Mouse (Mus musculus): Measurements from ENCODE around the gene Ppp1r37.
"Not testable (repeated sequence)": the region's sequence is repeated elsewhere in the genome, so short reads cannot be mapped to it uniquely, and the experiment has no call there.

The Ppp1r37 gene

GRCm38 (mm10) chr7:19532240-19532639, 30.6 kb downstream of the Ppp1r37 start:
- no peak for DNase-seq

DNA sequence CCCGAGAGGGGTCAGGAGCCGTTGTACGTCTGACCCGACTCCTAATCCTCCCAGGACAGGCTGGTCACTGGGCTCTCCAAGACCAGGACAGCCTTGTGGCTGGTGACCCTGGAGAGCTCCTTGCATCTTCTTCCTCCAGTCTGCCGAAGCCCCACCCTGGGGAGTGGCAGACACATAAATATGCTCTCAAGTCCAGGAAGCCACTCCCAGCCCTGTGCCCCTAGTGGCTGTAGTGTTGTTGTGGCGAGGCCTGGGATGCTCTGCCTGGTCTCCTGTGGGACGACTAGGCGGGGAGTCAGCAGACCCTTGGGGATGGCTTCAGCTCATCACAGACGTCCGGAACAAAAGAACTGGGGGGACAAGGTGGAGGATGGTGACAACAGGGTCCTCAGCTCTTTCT, 31.8 kb downstream of the Ppp1r37 start:
- DNase-seq = no peak

DNA sequence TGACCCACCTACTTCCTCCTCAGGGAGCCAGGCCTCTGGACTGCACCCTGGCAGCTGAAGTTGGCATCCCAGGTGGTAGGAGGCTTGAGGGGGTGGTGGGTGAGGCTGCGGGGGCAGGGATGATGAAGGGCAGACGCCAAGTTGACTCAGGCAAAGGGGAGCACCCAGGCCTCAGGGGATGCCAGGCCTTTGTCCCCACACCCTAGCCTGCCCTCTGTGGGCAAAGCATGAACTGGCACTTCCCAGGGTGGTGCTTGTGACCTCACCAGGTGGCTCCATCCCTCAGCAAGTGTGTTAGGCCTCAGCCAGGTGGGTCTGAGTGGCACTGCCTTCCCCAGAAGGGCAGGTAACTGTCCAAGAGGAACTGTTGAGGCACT, 37.8 kb downstream of the Ppp1r37 start:
- no peak for DNase-seq

DNA sequence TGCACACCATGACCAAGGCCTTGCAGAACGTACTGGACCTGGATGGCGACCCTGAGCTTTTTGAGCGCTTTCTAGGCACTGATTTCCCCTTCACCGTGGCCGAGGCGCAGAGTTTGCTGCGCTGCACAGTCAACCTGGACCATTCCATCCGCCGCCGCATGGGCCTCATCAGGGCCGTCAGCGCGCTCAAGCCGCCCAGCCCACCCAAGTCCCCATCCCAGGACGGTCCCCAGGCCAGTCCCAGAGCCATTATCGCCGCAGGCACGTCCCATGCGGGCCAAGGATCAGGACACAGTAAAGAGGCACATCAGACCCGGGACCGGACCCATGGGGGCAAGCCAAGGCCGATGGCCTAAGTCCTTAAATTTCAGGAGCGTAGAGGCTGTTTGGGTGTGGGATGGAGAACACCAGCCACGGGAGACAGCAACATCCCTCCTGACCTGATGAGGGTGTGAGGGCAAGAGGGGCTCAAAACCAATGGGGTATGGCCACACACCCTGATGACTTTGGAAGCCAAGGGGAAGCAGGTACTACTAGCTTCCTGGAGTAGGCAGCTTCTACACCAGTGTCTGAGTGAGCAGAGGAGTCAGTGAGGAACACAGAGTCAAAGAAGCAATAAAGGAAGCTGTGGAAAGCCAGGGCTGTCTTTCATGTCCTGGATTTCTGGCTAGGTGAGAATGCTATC, 38.3 kb downstream of the Ppp1r37 start:
- DNase-seq = no peak

DNA sequence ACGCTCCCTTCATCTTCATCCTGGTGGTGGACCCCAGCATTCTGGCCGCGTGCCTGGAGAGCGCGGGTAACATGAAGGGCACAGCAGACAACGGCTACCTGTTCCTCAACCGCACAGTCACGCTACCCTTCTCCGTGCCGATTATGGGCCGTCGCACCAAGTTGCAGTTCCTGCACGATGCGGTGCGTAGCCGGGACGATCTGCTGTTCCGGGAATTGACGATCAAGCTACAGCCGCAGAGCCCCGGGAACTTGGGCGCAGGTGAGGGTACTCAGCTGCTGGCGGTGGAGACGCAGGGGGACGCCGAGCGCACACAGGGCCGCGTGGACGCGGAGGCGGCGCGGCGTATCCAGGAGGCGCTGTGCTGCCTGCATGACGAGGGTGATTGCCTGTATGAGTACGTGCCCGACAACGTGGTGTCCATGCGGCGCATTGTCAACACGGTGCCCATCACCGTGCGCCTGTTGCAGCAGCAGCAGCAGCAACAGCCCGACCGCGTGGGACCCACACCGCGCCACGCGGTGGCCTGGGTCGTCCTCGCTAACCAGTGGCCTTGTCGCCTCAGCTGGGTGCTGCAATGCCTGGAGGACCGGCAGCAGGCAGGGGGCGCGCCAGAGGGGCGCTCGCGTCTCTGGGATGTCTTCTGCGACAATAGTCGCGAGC, 39.0 kb downstream of the Ppp1r37 start:
- DNase-seq = peak; percentile 59

GRCm38 (mm10) chr7:19523017-19523756, 39.7 kb downstream of the Ppp1r37 start:
- DNase-seq = no peak

- DNase-seq = no peak
These were observed 42.8 kb downstream of the Ppp1r37 start for GRCm38 (mm10) chr7:19520032-19520431.

DNA sequence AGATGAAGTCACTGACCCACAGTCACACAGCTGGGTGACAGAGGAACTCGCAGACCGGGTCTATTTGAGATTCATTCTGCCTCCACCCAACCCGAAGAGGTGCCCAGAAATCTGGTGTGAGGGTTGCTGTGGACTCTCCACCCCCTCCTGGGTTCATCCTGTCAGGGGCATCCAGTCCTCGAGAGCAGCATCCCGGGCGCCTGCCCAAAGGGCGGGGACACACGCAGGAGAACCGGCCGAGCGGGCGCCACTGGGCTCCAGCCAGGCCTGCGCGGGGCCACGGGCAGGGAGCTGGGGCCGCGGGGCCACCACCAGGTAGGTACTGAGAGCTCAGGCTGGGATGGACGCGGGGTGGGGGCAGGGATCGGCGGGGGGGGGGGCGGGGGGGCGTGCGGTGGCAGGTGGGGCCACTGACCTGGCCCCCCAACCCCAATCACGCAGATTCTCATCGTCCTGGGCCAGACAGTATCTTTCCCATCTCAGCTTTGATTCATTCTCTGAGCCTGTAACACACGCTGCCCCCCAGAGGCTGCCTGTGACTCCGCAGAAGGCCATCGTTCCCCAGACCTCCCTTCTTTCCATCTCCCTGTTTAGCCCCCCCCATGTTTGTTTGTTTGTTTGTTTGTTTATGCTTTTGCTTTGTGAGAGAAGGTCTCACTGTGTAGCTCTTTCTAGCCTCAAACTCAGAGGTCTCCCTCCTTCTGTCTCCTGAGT, 45.1 kb downstream of the Ppp1r37 start, which contains the start of gene Nkpd1:
Gene Nkpd1 (plus strand): TSS at position 187 of the 714 bp plus-strand sequence.
- no peak for DNase-seq

- DNase-seq = no peak
These were observed 50.5 kb downstream of the Ppp1r37 start for GRCm38 (mm10) chr7:19512353-19512752.

DNA sequence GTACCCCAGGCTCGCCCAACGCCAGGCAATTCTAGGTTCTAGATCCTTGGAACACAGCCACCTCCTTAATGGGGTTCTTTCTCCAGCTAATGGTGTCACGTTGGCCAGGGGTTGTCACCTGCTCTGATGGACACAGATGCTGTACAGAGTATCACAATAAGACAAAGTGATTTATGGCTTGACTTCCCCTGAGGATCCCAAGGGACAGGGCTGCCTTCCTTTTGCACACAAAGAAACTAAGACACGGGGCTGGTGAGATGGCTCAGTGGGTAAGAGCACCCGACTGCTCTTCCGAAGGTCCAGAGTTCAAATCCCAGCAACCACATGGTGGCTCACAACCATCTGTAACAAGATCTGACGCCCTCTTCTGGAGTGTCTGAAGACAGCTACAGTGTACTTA, 50.9 kb downstream of the Ppp1r37 start:
- not testable (repeated sequence) for DNase-seq

DNA sequence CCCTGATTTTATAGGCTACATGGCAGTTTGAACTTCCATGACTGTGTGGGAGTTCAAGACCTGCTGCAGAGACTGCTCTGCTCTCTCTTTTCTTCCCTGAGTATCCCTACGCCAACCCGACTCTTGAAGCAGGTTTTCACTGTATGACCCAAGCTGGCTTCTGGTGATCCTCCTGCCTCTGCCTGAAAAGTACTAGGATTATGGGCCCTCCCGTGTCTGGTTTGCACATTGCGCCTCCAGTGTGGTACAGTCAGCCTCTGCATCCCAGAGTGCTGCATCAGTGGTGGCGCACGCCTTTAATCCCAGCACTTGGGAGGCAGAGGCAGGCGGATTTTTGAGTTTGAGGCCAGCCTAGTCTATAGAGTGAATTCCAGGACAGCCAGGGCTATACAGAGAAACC, 53.1 kb downstream of the Ppp1r37 start:
- no peak for DNase-seq

GRCm38 (mm10) chr7:19508924-19509568, 53.8 kb downstream of the Ppp1r37 start:
- no peak for DNase-seq

DNA sequence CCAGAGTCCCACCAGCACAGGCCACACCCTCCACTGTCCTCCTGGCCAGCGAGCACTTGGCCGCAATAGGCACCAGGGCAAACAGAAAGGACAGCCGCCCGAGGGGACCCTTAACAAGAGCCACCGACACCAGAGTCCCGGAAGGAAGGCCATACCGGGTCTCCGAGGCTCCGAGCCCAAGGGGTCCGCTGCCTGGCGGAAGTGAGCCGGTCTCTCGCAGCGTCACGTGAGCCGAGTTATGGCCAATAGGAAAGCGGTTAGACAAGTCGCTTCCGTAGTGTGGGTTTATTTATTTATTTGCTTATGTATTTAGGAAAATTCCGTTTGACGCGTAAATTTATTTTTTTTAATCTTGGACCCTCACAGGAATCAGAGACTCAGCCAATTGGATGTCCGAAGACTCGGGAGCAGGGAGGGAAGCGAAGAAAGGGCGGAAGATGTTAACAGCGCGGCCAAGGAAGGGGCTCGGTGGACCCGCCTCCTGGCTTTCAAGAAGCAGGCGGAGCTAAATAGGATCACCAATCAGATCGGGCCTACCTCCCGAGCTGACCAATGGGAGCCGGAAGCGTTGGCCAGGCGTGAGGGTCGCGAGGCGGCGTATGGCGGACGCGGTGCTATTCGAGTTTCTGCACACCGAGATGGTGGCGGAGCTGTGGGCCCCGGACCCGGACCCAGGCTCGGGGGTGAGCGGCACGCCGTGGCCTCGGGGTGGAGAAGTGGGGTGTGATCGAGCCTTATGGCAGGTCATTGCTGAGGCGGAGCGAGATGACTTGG, 54.5 kb downstream of the Ppp1r37 start, which contains the start of the genes Bloc1s3 and Trappc6a:
Gene Bloc1s3 (minus strand): TSS at position 218 of the 774 bp plus-strand sequence.
Gene Trappc6a (plus strand): TSS at position 246 of the 774 bp plus-strand sequence.
- DNase-seq = peak; percentile 92

- DNase-seq = no peak
These were observed 55.3 kb downstream of the Ppp1r37 start for GRCm38 (mm10) chr7:19507612-19507981.

GRCm38 (mm10) chr7:19506969-19507611, 55.8 kb downstream of the Ppp1r37 start:
- DNase-seq = peak; percentile 70

GRCm38 (mm10) chr7:19506326-19506725, 56.5 kb downstream of the Ppp1r37 start:
- peak; percentile 52 for DNase-seq

GRCm38 (mm10) chr7:19503481-19504068, 59.3 kb downstream of the Ppp1r37 start:
- DNase-seq = peak; percentile 60

DNA sequence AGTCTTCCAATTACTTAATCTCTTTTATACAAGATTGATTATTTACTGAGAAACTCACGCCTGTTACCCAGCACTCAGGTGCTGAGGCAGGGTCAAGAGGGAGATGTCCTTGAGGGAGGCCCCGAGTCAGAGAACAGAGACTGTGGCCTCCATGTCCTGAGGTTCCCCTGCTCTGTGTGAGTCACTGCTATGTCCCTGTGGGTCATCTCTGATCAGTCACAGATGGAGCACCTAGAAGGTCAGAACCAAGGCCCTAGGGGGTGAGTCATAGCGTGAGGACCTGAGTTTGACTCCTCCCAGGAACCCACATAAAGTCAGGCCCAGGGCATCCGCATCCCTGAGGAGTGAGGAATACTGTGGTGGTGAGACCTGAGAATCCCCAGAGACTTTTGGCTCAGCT, 61.2 kb downstream of the Ppp1r37 start:
- no peak for DNase-seq

GRCm38 (mm10) chr7:19500420-19501363, 62.2 kb downstream of the Ppp1r37 start:
- DNase-seq = no peak

GRCm38 (mm10) chr7:19498326-19498725, 64.5 kb downstream of the Ppp1r37 start:
- no peak for DNase-seq
